Mouse (Mus musculus): ENCODE measurements around the gene Prrc2b.

GRCm38 (mm10) chr2:32220021-32220420 lies 69.1 kb downstream of the Prrc2b start:
- no peak for TF ChIP-seq FLI1 (IDR thresholded peaks at IDR 0.05; ENCODE audit: low read length)
- no peak for TF ChIP-seq GATA1 (IDR thresholded peaks at IDR 0.05; ENCODE audit: borderline replicate concordance, low read length)

Measured in megakaryocyte, embryonic 14.5 days (primary cell).